Mouse (Mus musculus): Measurements from ENCODE around the gene Tmem131l. TPM values are rescaled to one million over a fixed set of nuclear protein-coding genes. Genes with fewer than 3 reads are reported as not detected.

Gene Tmem131l
- polyA plus RNA-seq, 1 experiment from 2014 or later: 35.1 TPM

- no peaks in the 10 kb centered on the region for H3K9me3 ChIP-seq (ENCODE audit: low read length)
- H3K4me1 ChIP-seq (ENCODE audit: insufficient read depth, low read length): peaks cover 40% of the 10 kb centered on the region
- 62% methylated on average over 5 of the region's 5 CpGs for WGBS
- no peak overlapping the region for H3K9ac ChIP-seq (replicated peaks; ENCODE audit: low read length)
- no peak overlapping the region for H3K4me2 ChIP-seq (replicated peaks; ENCODE audit: low read depth, low read length)
- H3K36me3 ChIP-seq (ENCODE audit: insufficient read depth, low read length): no peaks in the 10 kb centered on the region
- H3K4me3 ChIP-seq (ENCODE audit: low read length): no peak overlapping the region
- H3K27me3 ChIP-seq (ENCODE audit: insufficient read depth, low read length): no peaks in the 10 kb centered on the region
- H3K27ac ChIP-seq (ENCODE audit: low read length): no peak overlapping the region
- ATAC-seq (ENCODE audit: low FRiP score, low TSS enrichment): no peak
These were observed 42.4 kb downstream of the Tmem131l start for GRCm38 (mm10) chr3:83997563-83997962.

GRCm38 (mm10) chr3:83997036-83997435 lies 42.9 kb downstream of the Tmem131l start:
- no peak overlapping the region for H3K4me2 ChIP-seq (replicated peaks; ENCODE audit: low read depth, low read length)
- no peak for ATAC-seq (ENCODE audit: low FRiP score, low TSS enrichment)
- peaks cover 37% of the 10 kb centered on the region for H3K4me1 ChIP-seq (ENCODE audit: insufficient read depth, low read length)
- WGBS: 71% methylated on average over 3 of the region's 3 CpGs
- H3K27me3 ChIP-seq (ENCODE audit: insufficient read depth, low read length): no peaks in the 10 kb centered on the region
- no peak overlapping the region for H3K27ac ChIP-seq (ENCODE audit: low read length)
- H3K9me3 ChIP-seq (ENCODE audit: low read length): no peaks in the 10 kb centered on the region
- H3K4me3 ChIP-seq (ENCODE audit: low read length): no peak overlapping the region
- H3K36me3 ChIP-seq (ENCODE audit: insufficient read depth, low read length): no peaks in the 10 kb centered on the region
- H3K9ac ChIP-seq (replicated peaks; ENCODE audit: low read length): no peak overlapping the region

GRCm38 (mm10) chr3:83996086-83996485 lies 43.9 kb downstream of the Tmem131l start:
- Histone ChIP-seq H3K9ac (replicated peaks; ENCODE audit: low read length) (no peak overlapping the region), H3K27ac (ENCODE audit: low read length) (no peak overlapping the region), H3K4me1 (ENCODE audit: insufficient read depth, low read length) (peaks cover 37% of the 10 kb centered on the region), H3K4me2 (replicated peaks; ENCODE audit: low read depth, low read length) (no peak overlapping the region), H3K4me3 (ENCODE audit: low read length) (no peak overlapping the region), H3K9me3 (ENCODE audit: low read length) (no peaks in the 10 kb centered on the region), H3K27me3 (ENCODE audit: insufficient read depth, low read length) (no peaks in the 10 kb centered on the region), H3K36me3 (ENCODE audit: insufficient read depth, low read length) (no peaks in the 10 kb centered on the region)
- no peak for ATAC-seq (ENCODE audit: low FRiP score, low TSS enrichment)
- WGBS: 74% methylated on average over 6 of the region's 6 CpGs

GRCm38 (mm10) chr3:83995254-83995830 lies 44.6 kb downstream of the Tmem131l start:
- Histone ChIP-seq H3K4me2 (replicated peaks; ENCODE audit: low read depth, low read length) (no peak overlapping the region), H3K27ac (ENCODE audit: low read length) (no peak overlapping the region), H3K9ac (replicated peaks; ENCODE audit: low read length) (no peak overlapping the region), H3K4me3 (ENCODE audit: low read length) (no peak overlapping the region), H3K9me3 (ENCODE audit: low read length) (no peaks in the 10 kb centered on the region), H3K27me3 (ENCODE audit: insufficient read depth, low read length) (no peaks in the 10 kb centered on the region), H3K36me3 (ENCODE audit: insufficient read depth, low read length) (no peaks in the 10 kb centered on the region), H3K4me1 (ENCODE audit: insufficient read depth, low read length) (peaks cover 37% of the 10 kb centered on the region)
- 54% methylated on average over 9 of the region's 9 CpGs for WGBS
- no peak for ATAC-seq (ENCODE audit: low FRiP score, low TSS enrichment)

GRCm38 (mm10) chr3:83994217-83994839 lies 45.6 kb downstream of the Tmem131l start:
- 31% methylated on average over 8 of the region's 8 CpGs for WGBS
- Histone ChIP-seq H3K9ac (replicated peaks; ENCODE audit: low read length) (no peak overlapping the region), H3K4me1 (ENCODE audit: insufficient read depth, low read length) (peaks cover 37% of the 10 kb centered on the region), H3K9me3 (ENCODE audit: low read length) (no peaks in the 10 kb centered on the region), H3K36me3 (ENCODE audit: insufficient read depth, low read length) (no peaks in the 10 kb centered on the region), H3K4me3 (ENCODE audit: low read length) (no peak overlapping the region), H3K4me2 (replicated peaks; ENCODE audit: low read depth, low read length) (no peak overlapping the region), H3K27ac (ENCODE audit: low read length) (no peak overlapping the region), H3K27me3 (ENCODE audit: insufficient read depth, low read length) (no peaks in the 10 kb centered on the region)
- peak; percentile 73 for ATAC-seq (ENCODE audit: low FRiP score, low TSS enrichment)

- Histone ChIP-seq H3K4me1 (ENCODE audit: insufficient read depth, low read length) (peaks cover 43% of the 10 kb centered on the region), H3K4me3 (ENCODE audit: low read length) (no peak overlapping the region), H3K27ac (ENCODE audit: low read length) (no peak overlapping the region), H3K4me2 (replicated peaks; ENCODE audit: low read depth, low read length) (no peak overlapping the region), H3K27me3 (ENCODE audit: insufficient read depth, low read length) (no peaks in the 10 kb centered on the region), H3K36me3 (ENCODE audit: insufficient read depth, low read length) (no peaks in the 10 kb centered on the region), H3K9me3 (ENCODE audit: low read length) (no peaks in the 10 kb centered on the region), H3K9ac (replicated peaks; ENCODE audit: low read length) (no peak overlapping the region)
- no peak for ATAC-seq (ENCODE audit: low FRiP score, low TSS enrichment)
- WGBS: 79% methylated on average over 8 of the region's 8 CpGs
These were observed 46.9 kb downstream of the Tmem131l start for GRCm38 (mm10) chr3:83993089-83993516.

GRCm38 (mm10) chr3:83991691-83992524 lies 48.1 kb downstream of the Tmem131l start:
- Histone ChIP-seq H3K9me3 (ENCODE audit: low read length) (no peaks in the 10 kb centered on the region), H3K4me3 (ENCODE audit: low read length) (no peak overlapping the region), H3K4me1 (ENCODE audit: insufficient read depth, low read length) (peaks cover 33% of the 10 kb centered on the region), H3K4me2 (replicated peaks; ENCODE audit: low read depth, low read length) (no peak overlapping the region), H3K27ac (ENCODE audit: low read length) (no peak overlapping the region), H3K9ac (replicated peaks; ENCODE audit: low read length) (no peak overlapping the region), H3K36me3 (ENCODE audit: insufficient read depth, low read length) (no peaks in the 10 kb centered on the region), H3K27me3 (ENCODE audit: insufficient read depth, low read length) (no peaks in the 10 kb centered on the region)
- 77% methylated on average over 8 of the region's 8 CpGs for WGBS
- no peak for ATAC-seq (ENCODE audit: low FRiP score, low TSS enrichment)

- WGBS: 28% methylated on average over 4 of the region's 4 CpGs
- Histone ChIP-seq H3K27me3 (ENCODE audit: insufficient read depth, low read length) (no peaks in the 10 kb centered on the region), H3K4me1 (ENCODE audit: insufficient read depth, low read length) (peaks cover 17% of the 10 kb centered on the region), H3K4me2 (replicated peaks; ENCODE audit: low read depth, low read length) (no peak overlapping the region), H3K27ac (ENCODE audit: low read length) (no peak overlapping the region), H3K36me3 (ENCODE audit: insufficient read depth, low read length) (no peaks in the 10 kb centered on the region), H3K9ac (replicated peaks; ENCODE audit: low read length) (no peak overlapping the region), H3K9me3 (ENCODE audit: low read length) (no peaks in the 10 kb centered on the region), H3K4me3 (ENCODE audit: low read length) (no peak overlapping the region)
- ATAC-seq (ENCODE audit: low FRiP score, low TSS enrichment): no peak
These were observed 51.8 kb downstream of the Tmem131l start for GRCm38 (mm10) chr3:83988214-83988613.

- no peak for ATAC-seq (ENCODE audit: low FRiP score, low TSS enrichment)
- Histone ChIP-seq H3K9me3 (ENCODE audit: low read length) (no peaks in the 10 kb centered on the region), H3K27me3 (ENCODE audit: insufficient read depth, low read length) (no peaks in the 10 kb centered on the region), H3K9ac (replicated peaks; ENCODE audit: low read length) (no peak overlapping the region), H3K4me3 (ENCODE audit: low read length) (no peak overlapping the region), H3K27ac (ENCODE audit: low read length) (no peak overlapping the region), H3K36me3 (ENCODE audit: insufficient read depth, low read length) (no peaks in the 10 kb centered on the region), H3K4me2 (replicated peaks; ENCODE audit: low read depth, low read length) (no peak overlapping the region), H3K4me1 (ENCODE audit: insufficient read depth, low read length) (peaks cover 17% of the 10 kb centered on the region)
- 90% methylated on average over 8 of the region's 8 CpGs for WGBS
These were observed 52.4 kb downstream of the Tmem131l start for GRCm38 (mm10) chr3:83987533-83988112.

Data from kidney, embryonic 16.5 days (tissue).